Mouse (Mus musculus) frontal cortex, postnatal 14 days (tissue): ENCODE results near the gene Slmap.
"Not testable (repeated sequence)": the region's sequence is repeated elsewhere in the genome, so short reads cannot be mapped to it uniquely, and the experiment has no call there.

Experiments
- DNase-seq, 2 experiments: peaks; one replicate each; pipeline ENCODE4 v3.0.0; 2022; ENCODE audit warnings: low spot score in 2 of 2

Gene Slmap

GRCm38 (mm10) chr14:26534757-26535479 lies at the start of gene Slmap:
Gene Slmap (minus strand): TSS chr14:26534931.
- DNase-seq, result peak; percentile 98 to 99

- DNase-seq, result no peak
These were observed 48.9 kb upstream of the Slmap start for GRCm38 (mm10) chr14:26583645-26584044.

- peak; percentile 67 to 68 for DNase-seq
These were observed 44.9 kb upstream of the Slmap start for GRCm38 (mm10) chr14:26579346-26580343.

GRCm38 (mm10) chr14:26578791-26579191 lies 44.1 kb upstream of the Slmap start:
- DNase-seq, result no peak

GRCm38 (mm10) chr14:26576255-26576780 lies 41.6 kb upstream of the Slmap start:
- DNase-seq, result no peak

- not testable (repeated sequence) for DNase-seq
These were observed 38.8 kb upstream of the Slmap start, which contains the start of gene Dennd6a for GRCm38 (mm10) chr14:26573556-26573955. Gene Dennd6a (plus strand): TSS chr14:26573856.

GRCm38 (mm10) chr14:26571951-26572675 lies 37.4 kb upstream of the Slmap start:
- DNase-seq, result no peak

GRCm38 (mm10) chr14:26569880-26570279 lies 35.1 kb upstream of the Slmap start:
- no peak for DNase-seq

- no peak for DNase-seq
These were observed 27.5 kb upstream of the Slmap start for GRCm38 (mm10) chr14:26562247-26562646.

- no peak for DNase-seq
These were observed 23.8 kb upstream of the Slmap start for GRCm38 (mm10) chr14:26558536-26558935.

GRCm38 (mm10) chr14:26557581-26557980 lies 22.9 kb upstream of the Slmap start:
- no peak for DNase-seq

GRCm38 (mm10) chr14:26552853-26553252 lies 18.1 kb upstream of the Slmap start:
- no peak for DNase-seq

GRCm38 (mm10) chr14:26552441-26552840 lies 17.7 kb upstream of the Slmap start:
- DNase-seq, result no peak

- DNase-seq, result no peak
These were observed 16.0 kb upstream of the Slmap start for GRCm38 (mm10) chr14:26550712-26551111.

- no peak for DNase-seq
These were observed 13.1 kb upstream of the Slmap start for GRCm38 (mm10) chr14:26547516-26548488.

- DNase-seq, result no peak
These were observed 7.4 kb upstream of the Slmap start for GRCm38 (mm10) chr14:26542136-26542535.

GRCm38 (mm10) chr14:26540577-26540976 lies 5.8 kb upstream of the Slmap start:
- no peak for DNase-seq

- no peak for DNase-seq
These were observed 4.5 kb upstream of the Slmap start for GRCm38 (mm10) chr14:26539241-26539640.

- DNase-seq, result peak; percentile 18 to 27
These were observed 642 bp downstream of the Slmap start for GRCm38 (mm10) chr14:26533821-26534756.
